Mouse (Mus musculus): ENCODE data around the gene Hmga2.

The Hmga2 gene

GRCm38 (mm10) chr10:120428430-120429198, 47.7 kb downstream of the Hmga2 start:
- in situ Hi-C loops (cut with MboI; ENCODE audit: low sequenced_read_pairs), result no loop called here

GRCm38 (mm10) chr10:120426086-120426610, 50.1 kb downstream of the Hmga2 start:
- in situ Hi-C loops (cut with MboI; ENCODE audit: low sequenced_read_pairs), result no loop called here

- in situ Hi-C loops (cut with MboI; ENCODE audit: low sequenced_read_pairs), result no loop called here
Measured at GRCm38 (mm10) chr10:120424015-120424414, 52.3 kb downstream of the Hmga2 start.

GRCm38 (mm10) chr10:120423256-120423655, 53.0 kb downstream of the Hmga2 start:
- in situ Hi-C loops (cut with MboI; ENCODE audit: low sequenced_read_pairs), result no loop called here

GRCm38 (mm10) chr10:120422820-120423219, 53.4 kb downstream of the Hmga2 start:
- in situ Hi-C loops (cut with MboI; ENCODE audit: low sequenced_read_pairs), result no loop called here

- in situ Hi-C loops (cut with MboI; ENCODE audit: low sequenced_read_pairs), result no loop called here
Measured at GRCm38 (mm10) chr10:120422050-120422449, 54.2 kb downstream of the Hmga2 start.

- in situ Hi-C loops (cut with MboI; ENCODE audit: low sequenced_read_pairs), result no loop called here
Measured at GRCm38 (mm10) chr10:120420971-120421629, 55.2 kb downstream of the Hmga2 start.

GRCm38 (mm10) chr10:120418738-120419523, 57.3 kb downstream of the Hmga2 start:
- in situ Hi-C loops (cut with MboI; ENCODE audit: low sequenced_read_pairs), result no loop called here

GRCm38 (mm10) chr10:120418211-120418610, 58.1 kb downstream of the Hmga2 start:
- in situ Hi-C loops (cut with MboI; ENCODE audit: low sequenced_read_pairs), result no loop called here

- in situ Hi-C loops (cut with MboI; ENCODE audit: low sequenced_read_pairs), result no loop called here
Measured at GRCm38 (mm10) chr10:120417488-120418118, 58.7 kb downstream of the Hmga2 start.

- in situ Hi-C loops (cut with MboI; ENCODE audit: low sequenced_read_pairs), result no loop called here
Measured at GRCm38 (mm10) chr10:120417116-120417487, 59.2 kb downstream of the Hmga2 start.

- in situ Hi-C loops (cut with MboI; ENCODE audit: low sequenced_read_pairs), result no loop called here
Measured at GRCm38 (mm10) chr10:120416628-120417027, 59.6 kb downstream of the Hmga2 start.

GRCm38 (mm10) chr10:120412215-120412614, 64.1 kb downstream of the Hmga2 start:
- in situ Hi-C loops (cut with MboI; ENCODE audit: low sequenced_read_pairs), result no loop called here

GRCm38 (mm10) chr10:120410958-120411357, 65.3 kb downstream of the Hmga2 start:
- in situ Hi-C loops (cut with MboI; ENCODE audit: low sequenced_read_pairs), result no loop called here

GRCm38 (mm10) chr10:120409131-120409530, 67.1 kb downstream of the Hmga2 start:
- in situ Hi-C loops (cut with MboI; ENCODE audit: low sequenced_read_pairs), result no loop called here

GRCm38 (mm10) chr10:120407230-120407629, 69.0 kb downstream of the Hmga2 start:
- in situ Hi-C loops (cut with MboI; ENCODE audit: low sequenced_read_pairs), result no loop called here

- in situ Hi-C loops (cut with MboI; ENCODE audit: low sequenced_read_pairs), result no loop called here
Measured at GRCm38 (mm10) chr10:120406038-120406437, 70.2 kb downstream of the Hmga2 start.

GRCm38 (mm10) chr10:120405322-120405721, 70.9 kb downstream of the Hmga2 start:
- in situ Hi-C loops (cut with MboI; ENCODE audit: low sequenced_read_pairs), result no loop called here

GRCm38 (mm10) chr10:120402966-120403365, 73.3 kb downstream of the Hmga2 start:
- in situ Hi-C loops (cut with MboI; ENCODE audit: low sequenced_read_pairs), result no loop called here

- in situ Hi-C loops (cut with MboI; ENCODE audit: low sequenced_read_pairs), result no loop called here
Measured at GRCm38 (mm10) chr10:120401787-120402186, 74.5 kb downstream of the Hmga2 start.

Data from CH12F3 (cell line).